Mouse (Mus musculus) right cerebral cortex, postnatal 36 days (tissue): ENCODE results near the gene Adgrl3.
"Not testable (repeated sequence)": the region's sequence is repeated elsewhere in the genome, so short reads cannot be mapped to it uniquely, and the experiment has no call there.

Source experiments
- DNase-seq, 2 experiments: peaks; one replicate each; pipeline ENCODE4 v3.0.0; 2022; ENCODE audit warnings: low spot score in 2 of 2, mixed read lengths in 1 of 2

Gene Adgrl3

DNA sequence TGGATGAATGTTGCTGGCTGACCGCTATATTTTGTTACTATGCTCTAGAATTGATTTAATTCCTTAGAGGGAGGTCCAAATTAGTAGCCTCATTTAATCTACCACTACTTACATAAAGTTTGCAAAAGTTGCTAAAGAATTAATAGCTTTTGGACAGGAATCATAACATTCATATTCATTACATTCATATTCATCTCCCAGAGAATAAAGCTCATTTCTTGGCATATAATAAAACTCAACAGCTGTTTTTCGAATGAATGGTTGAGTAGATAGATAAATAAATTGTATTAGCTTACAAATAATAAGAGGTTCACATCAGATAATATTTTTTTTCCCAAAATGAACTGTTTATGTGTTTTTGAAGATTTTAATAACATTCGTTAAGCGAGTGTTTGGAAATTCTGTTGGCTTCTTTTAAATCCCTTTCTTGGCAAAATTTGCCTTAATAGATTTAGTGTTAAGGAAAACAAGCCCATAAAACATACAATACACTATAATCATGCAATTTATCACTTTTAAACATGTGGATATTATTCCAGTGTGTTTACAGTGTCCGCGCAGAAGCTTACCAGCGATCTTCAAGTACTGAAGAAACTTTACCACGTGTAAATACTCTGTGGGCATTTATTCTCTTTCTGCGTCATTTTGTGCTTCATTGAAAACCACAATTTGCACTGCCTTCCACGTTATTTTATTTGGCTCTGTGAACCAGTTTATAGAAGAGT lies 350.4 kb downstream of the Adgrl3 start:
- no peak for DNase-seq

DNA sequence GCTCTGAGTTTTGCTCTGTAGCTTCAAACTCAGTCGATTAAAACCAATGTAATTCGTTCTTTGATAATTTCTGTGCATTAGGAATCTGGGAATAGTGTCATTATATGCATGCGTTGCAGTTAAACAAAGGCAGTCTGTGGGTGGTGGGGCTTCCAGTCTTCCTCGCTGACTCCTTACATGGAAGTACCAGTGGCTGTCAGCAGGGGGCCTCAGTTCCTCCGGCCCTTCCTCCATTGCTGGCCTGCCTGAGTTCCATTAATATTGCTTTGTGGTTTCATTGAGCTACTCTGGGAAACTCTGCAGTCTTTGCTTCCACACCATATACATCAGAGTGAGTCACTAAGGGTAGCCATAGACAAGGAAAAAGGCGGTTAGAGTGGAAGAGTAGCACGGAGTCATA lies 356.1 kb downstream of the Adgrl3 start:
- DNase-seq: no peak

DNA sequence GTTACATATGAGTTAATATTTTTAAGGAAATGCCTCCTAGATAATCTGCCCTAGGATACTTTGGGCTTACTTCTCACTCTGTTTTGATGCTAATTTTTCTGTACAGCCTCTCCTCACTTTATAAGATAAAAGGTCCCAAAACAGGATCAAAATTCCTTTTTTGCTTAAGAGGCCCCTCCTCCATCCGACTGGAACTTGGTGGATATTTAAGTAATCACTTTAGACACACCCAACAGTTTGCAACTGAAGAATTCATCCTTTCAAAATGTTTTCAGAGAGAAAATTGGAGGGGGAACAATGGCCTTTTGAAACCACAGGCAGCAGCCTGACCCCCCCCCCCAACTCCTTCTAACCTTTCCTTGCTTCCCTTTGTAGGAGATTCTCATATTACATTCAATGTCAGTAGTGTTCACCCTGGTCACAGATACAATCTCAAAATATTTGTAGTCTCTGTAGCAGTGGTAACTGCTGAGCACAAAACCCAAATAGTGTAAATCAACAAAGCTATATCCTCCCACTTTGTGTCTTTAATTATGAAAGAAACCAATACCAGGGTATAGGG lies 385.7 kb downstream of the Adgrl3 start:
- DNase-seq: no peak

DNA sequence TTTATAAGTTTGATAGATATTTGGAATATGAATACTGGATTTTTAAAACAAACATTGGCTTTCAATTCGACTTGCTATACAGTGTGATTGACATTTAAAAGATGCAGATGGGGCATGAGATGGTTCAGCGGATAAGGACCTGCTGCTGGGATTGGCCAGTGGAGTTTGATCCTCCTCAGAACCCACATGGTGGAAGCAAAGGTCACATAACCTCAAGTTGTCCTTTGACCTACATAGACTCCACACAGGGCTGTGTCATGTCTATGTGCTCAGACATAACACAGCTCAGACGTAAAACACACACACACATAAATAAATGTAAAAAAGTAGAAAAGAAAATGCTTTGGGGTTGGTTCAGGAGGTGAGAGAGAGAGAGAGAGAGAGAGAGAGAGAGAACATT lies 397.4 kb downstream of the Adgrl3 start:
- no peak for DNase-seq

DNA sequence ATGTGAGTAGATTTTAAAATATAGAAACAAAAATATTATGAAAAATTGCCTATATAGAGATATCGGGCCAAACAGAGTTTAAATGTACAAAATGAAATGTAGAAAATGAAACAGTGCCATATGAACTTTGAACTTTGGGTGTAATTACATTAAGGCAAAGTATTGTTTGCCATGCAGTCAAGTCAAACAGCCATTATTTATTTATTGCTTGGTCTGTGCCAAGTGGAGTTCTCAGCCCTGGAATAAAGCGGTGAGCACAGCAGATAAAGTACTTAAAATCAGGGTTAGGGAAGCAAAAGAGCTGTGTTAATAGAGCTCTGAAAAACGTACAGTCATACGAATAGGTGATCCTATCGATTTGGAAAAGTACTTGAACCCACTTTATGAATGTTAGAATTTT lies 407.5 kb downstream of the Adgrl3 start:
- no peak for DNase-seq

DNA sequence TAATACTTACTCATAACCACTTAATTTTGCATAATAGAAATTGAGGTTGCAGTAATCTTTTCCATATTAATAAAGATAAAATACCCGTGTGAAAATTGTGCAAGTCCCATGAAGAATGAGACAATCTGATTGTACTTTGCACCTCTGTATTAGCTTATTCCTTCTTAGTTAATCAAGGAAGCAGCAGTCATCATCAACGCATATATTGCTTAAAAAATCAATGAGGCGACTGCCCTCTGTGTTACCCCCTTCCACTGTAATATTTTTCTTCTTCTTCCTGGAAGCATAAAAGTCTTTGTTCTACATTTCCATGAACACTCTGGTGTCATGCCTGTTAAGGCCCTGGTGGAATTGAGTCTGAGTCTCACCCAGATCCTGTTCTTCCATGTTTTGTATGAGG lies 416.4 kb downstream of the Adgrl3 start:
- no peak for DNase-seq

DNA sequence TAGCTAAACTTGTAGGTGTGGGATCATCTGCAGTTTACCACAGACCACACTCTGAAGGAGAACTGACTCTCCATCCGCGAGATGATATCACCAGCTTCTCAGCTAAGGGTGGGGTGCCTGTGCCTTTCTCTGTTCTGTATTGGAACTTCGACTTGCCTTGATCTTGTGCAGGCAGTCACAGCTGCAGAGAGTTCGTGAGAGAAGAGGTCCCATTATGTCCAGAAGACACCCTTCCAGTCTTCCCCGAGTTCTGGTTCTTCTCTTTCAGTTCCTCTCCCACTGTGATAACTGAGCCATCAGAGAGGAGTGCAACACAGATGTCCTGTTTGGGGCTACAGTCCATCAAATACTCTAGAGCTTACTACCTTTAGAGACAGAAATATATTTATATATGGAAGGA lies 422.2 kb downstream of the Adgrl3 start:
- no peak for DNase-seq

DNA sequence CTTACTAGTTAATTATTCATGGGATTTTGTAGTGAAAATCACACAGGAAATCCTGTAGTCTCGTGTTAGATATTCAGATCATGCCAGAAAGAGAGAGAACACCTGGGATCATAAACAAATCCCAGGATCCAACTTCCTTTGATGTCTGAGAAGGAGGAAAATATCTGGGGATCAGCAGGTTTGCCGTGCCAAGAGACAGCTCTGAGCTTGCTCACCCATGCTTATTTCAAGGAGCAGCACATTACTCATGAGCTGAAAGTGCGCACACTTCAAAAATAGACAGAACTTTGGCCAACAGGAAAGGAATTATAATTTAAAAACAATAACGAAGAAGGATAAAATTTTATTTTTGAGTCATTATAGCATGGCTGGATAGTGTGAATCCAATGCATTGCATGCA lies 446.0 kb downstream of the Adgrl3 start:
- DNase-seq: peak in 1 of 2 experiments; percentile 18

DNA sequence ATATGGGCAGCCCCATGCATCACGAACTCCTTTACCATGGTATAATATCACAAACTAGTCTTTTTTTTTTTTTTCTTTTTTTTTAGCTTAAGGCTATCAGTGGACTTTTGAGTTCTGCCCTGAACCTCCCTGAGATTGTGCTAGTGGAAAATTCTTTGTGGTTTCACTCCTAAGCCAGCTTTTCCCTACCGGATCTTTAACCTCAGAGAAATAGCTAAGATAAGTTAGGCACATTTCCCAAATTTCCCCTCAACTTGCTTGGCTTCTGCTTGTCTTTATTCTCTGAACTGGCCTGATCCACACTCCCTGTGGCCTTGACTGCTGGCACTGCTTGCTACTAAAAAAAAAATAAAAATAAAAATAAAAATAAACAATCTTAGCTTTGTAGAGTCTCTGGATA lies 454.7 kb downstream of the Adgrl3 start:
- no peak for DNase-seq

DNA sequence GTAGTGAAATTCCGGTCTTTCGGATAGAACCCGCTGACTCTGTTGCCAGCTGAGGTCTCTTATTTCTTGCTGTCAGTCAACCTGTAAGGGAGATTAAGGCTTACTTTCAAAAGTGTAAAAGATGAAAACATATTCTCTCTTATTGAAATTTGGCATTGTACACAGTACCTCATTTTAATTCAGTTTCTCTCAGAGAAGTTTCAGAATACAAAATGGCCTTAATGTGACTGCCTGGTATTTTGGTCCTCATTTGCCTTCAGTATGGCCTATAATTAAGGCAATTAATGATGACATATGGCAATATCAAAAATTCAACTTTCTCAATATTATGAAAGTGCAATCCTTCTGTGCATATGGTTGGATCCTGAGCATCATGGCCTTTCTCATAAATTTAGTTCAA lies 455.5 kb downstream of the Adgrl3 start:
- DNase-seq: no peak

DNA sequence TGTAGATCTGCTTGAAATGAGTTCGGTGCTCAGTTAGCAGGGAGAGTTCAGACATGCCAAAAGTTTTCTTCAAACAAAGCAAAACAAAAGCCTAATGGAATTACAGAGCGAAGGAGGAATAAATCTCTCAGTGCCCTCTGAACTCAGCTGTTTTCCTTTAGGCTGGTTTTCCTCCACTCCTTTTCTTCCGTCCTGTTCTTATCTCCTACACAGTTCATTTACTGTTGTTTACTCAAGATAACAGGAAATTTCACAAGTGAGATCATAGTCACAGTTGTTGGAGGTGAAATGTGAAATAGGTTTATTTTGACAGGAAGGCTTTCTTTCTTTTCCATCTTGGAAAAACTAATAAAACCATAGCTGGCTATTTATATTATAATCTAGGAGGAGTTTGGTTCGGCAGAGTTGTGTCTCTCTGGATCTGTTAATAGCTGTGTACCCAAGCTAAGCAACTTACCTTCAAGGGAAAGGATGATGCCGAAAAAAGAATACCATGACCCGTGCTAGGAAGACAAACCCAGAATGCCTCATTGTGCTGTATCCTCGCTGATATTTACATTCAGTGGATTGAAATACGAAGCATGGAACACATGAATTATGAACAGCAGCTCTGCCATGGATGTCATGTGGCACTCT lies 456.2 kb downstream of the Adgrl3 start:
- no peak for DNase-seq

DNA sequence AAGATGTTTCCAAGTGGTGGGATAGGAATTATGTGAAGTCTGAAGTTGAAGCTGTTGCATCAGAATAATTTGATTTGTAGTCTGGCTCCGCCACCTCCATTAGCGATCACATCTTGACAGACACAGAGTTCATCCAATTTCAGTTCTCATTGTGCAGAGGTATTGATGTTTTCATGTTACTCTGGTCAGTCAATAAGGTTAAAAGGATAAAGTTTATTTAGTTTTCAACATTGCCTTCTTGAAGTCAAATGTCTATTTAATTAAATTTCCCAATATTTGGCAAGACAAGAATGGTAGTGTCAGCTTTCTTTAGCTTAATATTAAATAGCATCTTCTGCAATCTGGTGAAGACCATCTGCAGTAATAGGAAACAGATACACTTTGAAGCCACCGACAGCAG lies 461.0 kb downstream of the Adgrl3 start:
- DNase-seq: no peak

DNA sequence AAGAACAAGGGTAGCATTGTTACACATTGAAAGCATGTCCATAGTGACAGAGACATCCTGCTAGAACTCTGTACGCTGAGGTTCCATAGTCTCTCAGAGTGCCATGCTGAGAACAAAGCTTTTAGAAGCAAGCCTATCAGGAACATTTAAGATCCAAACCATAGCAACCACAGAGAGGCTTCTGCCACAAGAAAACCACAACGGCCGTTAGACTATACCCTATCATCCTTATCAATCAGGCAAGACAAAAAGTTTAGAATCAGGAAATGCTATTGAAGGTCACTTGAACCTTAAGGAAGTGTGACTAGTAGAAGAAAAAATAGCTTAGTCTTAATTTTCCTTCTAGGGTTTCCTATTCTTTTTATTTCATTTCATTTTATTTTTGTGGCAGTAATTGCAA lies 464.0 kb downstream of the Adgrl3 start:
- no peak for DNase-seq

DNA sequence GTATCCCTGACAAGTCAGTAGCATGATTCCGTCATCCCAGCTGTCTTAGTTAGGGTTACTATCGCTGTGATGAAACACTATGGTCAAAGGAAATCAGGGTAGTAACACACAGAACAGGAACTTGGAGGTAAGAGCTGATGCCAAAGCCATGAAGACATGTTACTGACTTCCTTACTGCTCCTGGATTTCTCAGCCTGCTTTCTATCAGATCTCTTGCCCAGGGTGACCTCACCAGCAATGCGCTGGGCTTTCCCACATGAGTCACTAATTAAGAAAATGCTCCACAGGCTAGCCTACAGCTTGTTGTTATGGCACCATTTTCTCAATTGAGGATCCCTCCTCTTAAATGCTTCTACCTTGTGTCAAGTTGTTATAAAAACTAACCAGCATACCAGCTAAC lies 481.1 kb downstream of the Adgrl3 start:
- no peak for DNase-seq

DNA sequence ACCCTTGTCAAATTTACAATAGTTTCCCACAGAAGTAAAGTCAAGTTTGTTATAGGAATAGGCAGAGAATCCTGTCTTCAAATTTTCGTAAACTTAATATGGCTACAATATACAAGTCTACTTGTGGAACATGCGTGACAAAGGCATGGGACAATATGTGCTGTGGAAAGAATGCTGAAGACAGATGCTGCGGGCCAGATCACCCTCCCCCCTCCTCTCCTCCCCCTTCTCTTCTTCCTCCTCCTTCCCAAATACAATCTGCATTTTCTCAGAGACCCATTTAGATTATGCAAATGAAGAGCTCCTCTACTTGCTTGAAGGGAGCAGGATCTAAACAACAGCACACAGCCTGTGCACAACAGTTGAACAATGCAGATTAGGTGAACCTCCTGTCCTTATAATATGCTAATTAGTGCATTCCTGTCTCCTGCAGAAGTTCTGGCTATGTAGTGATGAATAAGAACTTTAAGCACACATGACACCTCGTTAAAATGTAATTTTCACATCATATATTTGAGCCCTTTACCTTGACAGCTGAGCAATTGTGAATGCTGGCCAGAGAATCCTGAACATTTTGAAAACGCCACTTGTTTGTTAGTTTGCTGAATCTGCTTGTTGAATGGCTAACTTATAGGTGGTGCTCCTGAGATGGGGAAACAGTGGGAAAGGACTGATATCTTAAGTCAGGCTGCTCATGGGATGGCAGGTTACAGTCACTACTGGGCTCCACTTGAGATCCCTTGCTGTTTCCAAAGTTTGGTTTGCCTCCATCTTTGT lies 499.0 kb downstream of the Adgrl3 start:
- DNase-seq: no peak

DNA sequence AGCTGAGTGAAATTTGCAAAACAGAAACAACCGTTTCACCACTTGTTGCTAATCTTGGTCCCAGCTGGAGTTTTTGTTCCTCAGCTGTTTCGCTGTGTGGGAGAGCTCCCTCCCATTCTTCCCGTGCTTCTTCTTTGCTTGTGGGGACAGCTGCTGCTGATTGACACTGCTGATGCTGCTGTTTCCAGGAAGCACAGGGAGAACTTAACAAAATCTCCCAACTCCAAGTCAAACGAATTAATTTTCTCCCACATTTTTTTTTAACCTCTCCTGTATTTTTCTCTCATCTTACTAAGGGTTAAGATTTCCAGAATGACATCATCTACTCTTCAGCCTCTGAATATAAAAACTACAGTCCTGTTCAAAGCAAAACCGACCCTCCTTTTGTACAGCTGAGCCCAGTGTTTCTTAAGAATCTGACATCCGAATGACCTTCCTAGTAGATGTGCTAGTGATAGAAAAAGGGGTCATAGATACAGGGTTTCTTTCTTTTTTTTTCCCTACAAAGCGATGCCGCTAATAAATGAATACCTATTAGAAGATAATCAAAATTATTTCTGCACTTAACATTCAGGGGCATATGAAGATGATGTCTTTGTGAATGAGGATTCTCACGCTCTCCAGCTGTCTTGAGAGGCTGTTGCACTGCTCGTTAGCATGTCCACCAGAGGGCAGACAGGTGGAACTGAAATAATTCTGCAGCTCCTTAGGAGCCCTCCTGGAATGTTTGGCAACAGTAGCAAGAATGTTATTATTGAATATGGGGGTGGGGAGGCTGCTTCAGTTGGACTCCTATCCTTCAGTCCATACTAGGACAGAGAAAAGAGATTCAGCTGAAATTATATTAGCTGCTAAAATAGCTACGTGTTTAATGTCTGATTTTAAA lies 499.8 kb downstream of the Adgrl3 start:
- peak in 1 of 2 experiments; percentile 34 for DNase-seq

DNA sequence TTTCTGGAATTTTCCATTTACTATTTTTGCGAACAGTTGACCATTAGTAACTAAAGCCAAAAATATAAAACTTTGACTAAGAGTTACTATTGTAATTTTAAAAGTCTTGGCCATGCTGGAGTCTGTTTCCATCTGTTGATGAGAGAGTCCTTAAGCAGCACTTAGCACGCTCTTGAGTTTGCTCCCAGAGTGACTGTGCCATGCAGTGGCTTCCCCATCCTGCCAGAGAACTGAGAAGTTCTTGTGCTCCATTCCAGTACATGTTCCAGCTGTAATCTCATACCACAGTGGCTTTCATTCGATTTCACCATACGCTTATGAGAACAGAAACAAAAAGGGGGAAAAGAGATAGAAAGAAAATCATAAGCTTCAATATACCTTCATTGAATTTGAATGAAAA lies 502.8 kb downstream of the Adgrl3 start:
- no peak for DNase-seq

DNA sequence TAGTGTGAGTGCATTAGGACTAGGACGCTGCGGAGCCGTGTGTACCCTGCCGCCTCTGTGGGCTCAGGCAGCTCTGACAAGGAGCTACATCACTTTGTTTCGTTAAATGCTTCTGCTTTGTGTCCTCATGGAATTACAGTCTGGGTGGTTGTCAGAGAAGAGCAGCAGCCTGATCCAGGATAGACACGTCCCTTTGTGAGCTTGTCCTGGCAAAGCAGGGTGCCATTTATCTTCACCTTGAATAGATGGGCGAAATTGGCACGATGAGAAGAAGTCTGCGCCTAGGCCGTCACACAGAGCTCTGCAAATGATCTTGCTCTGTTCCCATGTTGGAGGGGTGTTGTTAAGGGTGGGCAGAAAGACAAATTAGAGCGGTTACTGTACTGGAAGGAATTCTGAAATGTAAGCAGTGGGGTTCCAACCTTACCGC lies 504.6 kb downstream of the Adgrl3 start:
- no peak for DNase-seq

DNA sequence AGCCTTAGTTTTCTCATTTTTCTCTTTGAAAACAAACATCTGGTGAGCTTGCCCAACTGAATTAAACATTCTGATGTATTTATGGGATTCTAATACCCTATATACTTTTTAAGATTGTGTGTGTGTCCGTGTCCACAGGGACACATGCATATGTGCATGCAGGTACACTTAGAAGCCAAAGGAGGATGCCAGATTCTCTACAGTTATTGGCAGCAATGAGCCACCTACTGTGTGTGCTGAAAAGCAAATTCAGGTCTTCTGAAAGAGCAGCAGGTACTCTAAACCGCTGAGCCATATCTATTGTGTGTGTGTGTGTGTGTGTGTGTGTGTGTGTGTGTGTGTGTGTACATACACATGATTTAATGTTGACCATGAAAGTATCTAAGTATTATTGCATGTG lies 505.4 kb downstream of the Adgrl3 start:
- DNase-seq: no peak

DNA sequence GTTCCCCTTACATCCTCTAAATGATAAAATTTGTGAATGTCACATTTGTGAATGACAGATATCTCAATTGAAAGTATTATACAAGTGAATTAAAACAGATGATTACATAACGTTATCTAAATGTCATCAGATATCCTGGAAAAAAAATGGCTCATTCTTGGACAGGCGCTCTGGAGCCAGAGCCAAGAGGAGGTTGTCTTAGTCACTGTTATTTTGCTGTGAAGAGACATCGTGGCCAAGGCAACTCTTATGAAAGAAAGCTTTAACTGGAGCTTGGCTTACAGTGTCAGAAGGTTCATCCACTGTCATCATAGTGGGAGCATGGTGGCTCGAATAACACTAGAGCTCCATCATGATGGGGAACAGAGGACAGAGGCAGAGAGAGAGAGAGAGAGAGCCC lies 511.7 kb downstream of the Adgrl3 start:
- DNase-seq: no peak

DNA sequence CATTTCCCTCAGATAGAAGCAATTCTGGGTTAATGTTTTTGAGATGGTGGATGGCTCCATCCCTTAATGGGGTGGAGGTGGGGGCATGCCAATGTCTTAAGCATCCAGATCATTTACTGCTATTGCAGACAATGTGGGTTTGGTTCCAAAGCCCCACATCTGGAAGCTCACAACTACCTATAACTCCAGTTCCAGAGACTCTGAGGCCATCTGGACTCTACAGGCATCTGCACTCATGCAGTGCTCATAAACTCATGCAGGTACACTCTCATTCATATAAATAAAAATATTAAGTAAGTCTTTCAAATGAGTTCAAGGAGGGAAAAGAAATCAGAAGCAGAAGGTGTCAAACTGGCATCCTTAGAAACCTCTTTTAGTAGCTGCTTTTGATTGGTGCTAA lies 530.3 kb downstream of the Adgrl3 start:
- DNase-seq: no peak

DNA sequence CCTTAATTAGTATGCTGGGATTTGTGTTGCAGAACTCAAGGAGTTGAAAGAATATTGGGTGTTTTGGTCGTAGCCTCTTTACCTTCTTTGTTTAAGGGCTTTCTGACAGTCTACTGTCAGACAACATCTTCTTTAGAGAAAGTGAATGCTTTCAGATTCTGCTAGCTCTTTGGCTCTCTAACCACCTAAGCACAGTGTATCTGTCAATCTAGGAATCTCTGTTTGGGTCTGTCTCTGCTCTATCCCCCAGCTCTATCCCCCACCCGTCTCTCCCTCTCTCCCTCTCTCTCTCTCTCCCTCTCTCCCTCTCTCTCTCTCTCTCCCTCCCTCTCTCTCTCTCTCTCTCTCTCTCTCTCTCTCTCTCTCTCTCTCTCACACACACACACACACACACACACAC lies 535.2 kb downstream of the Adgrl3 start:
- not testable (repeated sequence) for DNase-seq
